Mouse (Mus musculus) kidney, embryonic 15.5 days (tissue): ENCODE results near the gene Zdhhc1. TPM values are rescaled to one million over a fixed set of nuclear protein-coding genes. Genes with fewer than 3 reads are reported as not detected.

ENCODE experiments used
- ATAC-seq: fragments of 200-750 bp; cut with Nextera tagmentation; replicated peaks from 2 replicates; pipeline ENCODE4 v1.8.0; 2017; ENCODE audit warnings: moderate TSS enrichment; ENCODE audit not compliant: low FRiP score
- H3K27ac ChIP-seq: fragments of 300-500 bp; sonication (generic); 2 replicates; pipeline ENCODE4 v1.5.1; 2015; ENCODE audit warnings: mild to moderate bottlenecking, inconsistent platforms
- H3K27me3 ChIP-seq: fragments of 300-500 bp; sonication (generic); 2 replicates; pipeline ENCODE4 v1.6.1; 2015; ENCODE audit warnings: inconsistent platforms
- H3K36me3 ChIP-seq: fragments of 300-500 bp; sonication (generic); 2 replicates; pipeline ENCODE4 v1.6.1; 2015; ENCODE audit warnings: inconsistent platforms
- H3K4me1 ChIP-seq: fragments of 300-500 bp; sonication (generic); 2 replicates; pipeline ENCODE4 v1.6.1; 2015; ENCODE audit warnings: inconsistent platforms
- H3K4me2 ChIP-seq: fragments of 300-500 bp; sonication (generic); 2 replicates; pipeline ENCODE4 v1.6.1; 2015; ENCODE audit warnings: moderate library complexity, mild to moderate bottlenecking, inconsistent platforms
- H3K4me3 ChIP-seq: fragments of 300-500 bp; sonication (generic); replicated peaks from 2 replicates; pipeline ENCODE4 v1.5.1; 2015; ENCODE audit warnings: mild to moderate bottlenecking, inconsistent platforms
- H3K9ac ChIP-seq: fragments of 300-500 bp; sonication (generic); 2 replicates; pipeline ENCODE4 v1.6.1; 2015; ENCODE audit warnings: mild to moderate bottlenecking, inconsistent platforms
- H3K9me3 ChIP-seq: fragments of 300-500 bp; sonication (generic); replicated peaks from 2 replicates; pipeline ENCODE4 v1.6.1; 2016; ENCODE audit warnings: inconsistent platforms
- WGBS: fragments of 180-500 bp; shearing (Covaris S2); methylation state at CpG from one replicate; pipeline ENCODE4 v1.1.7; 2015; ENCODE audit warnings: mixed read lengths; 5-methylcytosine and 5-hydroxymethylcytosine counted together
- polyA plus RNA-seq: library from polyadenylated mRNA; unstranded; fragments of >200 nt; fragmentation: Nextera tagmentation; extraction: Ambion mirVana; gene quantifications from 2 replicates; pipeline ENCODE4 v1.2.1, GENCODE M21; 2015

Zdhhc1 gene
- 39.2 and 43.7 TPM in 2 replicates for polyA plus RNA-seq

- no peaks in the 10 kb centered on the region for H3K36me3 ChIP-seq
- H3K27me3 ChIP-seq, result no peaks in the 10 kb centered on the region
- H3K4me3 ChIP-seq, result peak within 1 kb of the TSS; percentile 89
- WGBS, result under 1% methylated on average over 68 of the region's 68 CpGs
- peak within 1 kb of the TSS; percentile 93 for H3K9ac ChIP-seq
- ATAC-seq, result peak; percentile 85
- peak within 1 kb of the TSS; percentile 91 for H3K27ac ChIP-seq
- H3K4me2 ChIP-seq, result peak within 1 kb of the TSS; percentile 95
- no peaks in the 10 kb centered on the region for H3K9me3 ChIP-seq
- H3K4me1 ChIP-seq, result peaks cover 38% of the 10 kb centered on the region
These were observed at the start of gene Zdhhc1 for GRCm38 (mm10) chr8:105496439-105497180. Zdhhc1 (minus strand) TSS chr8:105496902.

GRCm38 (mm10) chr8:105545249-105545648 lies 48.5 kb upstream of the Zdhhc1 start:
- Histone ChIP-seq H3K4me1 (peaks cover 38% of the 10 kb centered on the region), H3K9ac (no peak overlapping the region), H3K36me3 (peaks cover 7% of the 10 kb centered on the region), H3K27ac (peak overlapping the region; percentile 89), H3K27me3 (no peaks in the 10 kb centered on the region), H3K4me3 (no peak overlapping the region), H3K9me3 (no peaks in the 10 kb centered on the region), H3K4me2 (no peak overlapping the region)
- 77% methylated on average over 3 of the region's 3 CpGs for whole genome bisulfite sequencing
- ATAC-seq, result no peak

GRCm38 (mm10) chr8:105544544-105545205 lies 48.0 kb upstream of the Zdhhc1 start:
- Histone ChIP-seq H3K4me2 (no peak overlapping the region), H3K36me3 (peaks cover 7% of the 10 kb centered on the region; the same call in 1 of the 2 replicates), H3K27ac (peak overlapping the region; percentile 89), H3K4me1 (peaks cover 38% of the 10 kb centered on the region), H3K9ac (no peak overlapping the region), H3K27me3 (no peaks in the 10 kb centered on the region), H3K4me3 (no peak overlapping the region), H3K9me3 (no peaks in the 10 kb centered on the region)
- WGBS, result 39% methylated on average over 7 of the region's 7 CpGs
- ATAC-seq, result peak; percentile 76

- peaks cover 38% of the 10 kb centered on the region for H3K4me1 ChIP-seq
- H3K9me3 ChIP-seq, result no peaks in the 10 kb centered on the region
- no peak for ATAC-seq
- no peak overlapping the region for H3K9ac ChIP-seq
- H3K36me3 ChIP-seq, result peaks cover 14% of the 10 kb centered on the region; the same call in 1 of the 2 replicates
- WGBS, result 47% methylated on average over 1 of the region's 1 CpGs
- H3K27me3 ChIP-seq, result no peaks in the 10 kb centered on the region
- H3K4me3 ChIP-seq, result no peak overlapping the region
- H3K27ac ChIP-seq, result peak overlapping the region; percentile 89
- H3K4me2 ChIP-seq, result no peak overlapping the region
These were observed 47.0 kb upstream of the Zdhhc1 start for GRCm38 (mm10) chr8:105543703-105544102.

- Histone ChIP-seq H3K9ac (no peak overlapping the region), H3K36me3 (peaks cover 23% of the 10 kb centered on the region), H3K9me3 (no peaks in the 10 kb centered on the region), H3K4me1 (peaks cover 38% of the 10 kb centered on the region), H3K4me2 (no peak overlapping the region), H3K27ac (0 out of 2 replicates have a peak overlapping the region, but pooled peaks have one; percentile 0), H3K27me3 (no peaks in the 10 kb centered on the region), H3K4me3 (no peak overlapping the region)
- whole genome bisulfite sequencing, result 84% methylated on average over 2 of the region's 2 CpGs
- ATAC-seq, result no peak
These were observed 46.1 kb upstream of the Zdhhc1 start for GRCm38 (mm10) chr8:105542808-105543207.

GRCm38 (mm10) chr8:105542032-105542656 lies 45.4 kb upstream of the Zdhhc1 start:
- ATAC-seq, result no peak
- Histone ChIP-seq H3K36me3 (peaks cover 30% of the 10 kb centered on the region), H3K4me1 (peaks cover 38% of the 10 kb centered on the region), H3K4me2 (no peak overlapping the region), H3K9me3 (no peaks in the 10 kb centered on the region), H3K27me3 (no peaks in the 10 kb centered on the region), H3K4me3 (no peak overlapping the region), H3K9ac (no peak overlapping the region), H3K27ac (no peak overlapping the region)
- 85% methylated on average over 3 of the region's 3 CpGs for WGBS

- WGBS, result 73% methylated on average over 4 of the region's 4 CpGs
- H3K4me2 ChIP-seq, result no peak overlapping the region
- H3K4me1 ChIP-seq, result peaks cover 20% of the 10 kb centered on the region
- no peak for ATAC-seq
- H3K27me3 ChIP-seq, result no peaks in the 10 kb centered on the region
- no peak overlapping the region for H3K9ac ChIP-seq
- no peak overlapping the region for H3K27ac ChIP-seq
- no peak overlapping the region for H3K4me3 ChIP-seq
- H3K36me3 ChIP-seq, result peaks cover 52% of the 10 kb centered on the region
- no peaks in the 10 kb centered on the region for H3K9me3 ChIP-seq
These were observed 42.2 kb upstream of the Zdhhc1 start for GRCm38 (mm10) chr8:105538940-105539339.

GRCm38 (mm10) chr8:105537011-105537677 lies 40.4 kb upstream of the Zdhhc1 start:
- no peak overlapping the region for H3K9ac ChIP-seq
- peaks cover 22% of the 10 kb centered on the region for H3K4me1 ChIP-seq
- H3K36me3 ChIP-seq, result peaks cover 52% of the 10 kb centered on the region
- no peak overlapping the region for H3K27ac ChIP-seq
- WGBS, result 64% methylated on average over 6 of the region's 6 CpGs
- no peak for ATAC-seq
- no peak overlapping the region for H3K4me2 ChIP-seq
- H3K9me3 ChIP-seq, result no peaks in the 10 kb centered on the region
- H3K27me3 ChIP-seq, result no peaks in the 10 kb centered on the region
- no peak overlapping the region for H3K4me3 ChIP-seq

- no peak for ATAC-seq
- Histone ChIP-seq H3K4me1 (peaks cover 27% of the 10 kb centered on the region), H3K9ac (no peak overlapping the region), H3K27ac (no peak overlapping the region), H3K36me3 (peaks cover 48% of the 10 kb centered on the region), H3K4me3 (no peak overlapping the region), H3K9me3 (no peaks in the 10 kb centered on the region), H3K27me3 (no peaks in the 10 kb centered on the region), H3K4me2 (no peak overlapping the region)
- 82% methylated on average over 3 of the region's 3 CpGs for WGBS
These were observed 39.8 kb upstream of the Zdhhc1 start for GRCm38 (mm10) chr8:105536546-105536945.

GRCm38 (mm10) chr8:105533892-105534329 lies 37.2 kb upstream of the Zdhhc1 start:
- Histone ChIP-seq H3K4me1 (peaks cover 47% of the 10 kb centered on the region), H3K27me3 (no peaks in the 10 kb centered on the region), H3K27ac (peak overlapping the region; percentile 88), H3K4me3 (no peak overlapping the region), H3K4me2 (no peak overlapping the region), H3K9ac (no peak overlapping the region), H3K36me3 (peaks cover 41% of the 10 kb centered on the region), H3K9me3 (no peaks in the 10 kb centered on the region)
- peak; percentile 73 for ATAC-seq
- 0% methylated on average over 1 of the region's 1 CpGs for WGBS

GRCm38 (mm10) chr8:105533439-105533838 lies 36.7 kb upstream of the Zdhhc1 start:
- 2% methylated on average over 2 of the region's 2 CpGs for WGBS
- peaks cover 52% of the 10 kb centered on the region for H3K4me1 ChIP-seq
- no peak overlapping the region for H3K9ac ChIP-seq
- peaks cover 41% of the 10 kb centered on the region for H3K36me3 ChIP-seq
- peak; percentile 50 for ATAC-seq
- no peak overlapping the region for H3K4me3 ChIP-seq
- H3K27me3 ChIP-seq, result no peaks in the 10 kb centered on the region
- H3K27ac ChIP-seq, result peak overlapping the region; percentile 88
- H3K4me2 ChIP-seq, result no peak overlapping the region
- H3K9me3 ChIP-seq, result no peaks in the 10 kb centered on the region
